Mouse (Mus musculus): ENCODE data around the gene Mindy2.

DNA sequence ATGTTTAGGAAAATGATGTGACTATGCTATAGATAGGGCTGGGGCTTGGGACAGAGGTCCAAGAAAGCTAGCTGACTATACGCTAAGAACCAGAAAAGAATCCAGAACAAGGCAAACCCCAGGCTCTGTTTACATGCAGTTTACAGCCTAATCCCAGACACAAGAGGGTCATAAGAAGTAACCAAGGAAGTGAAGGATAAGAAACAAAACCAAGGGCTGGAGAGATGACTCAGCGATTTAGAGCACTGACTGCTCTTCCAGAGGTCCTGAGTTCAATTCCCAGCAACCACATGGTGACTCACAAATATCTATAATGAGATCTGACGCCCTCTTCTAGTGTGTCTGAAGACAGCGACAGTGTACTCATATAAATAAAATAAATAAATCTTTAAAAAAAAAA, 18.1 kb upstream of the Mindy2 start:
- TF ChIP-seq CTCF (IDR thresholded peaks at IDR 0.05; ENCODE audit: low read depth, low read length) (no peak), EP300 (IDR thresholded peaks at IDR 0.05; ENCODE audit: insufficient read depth, low read depth, low read length) (no peak), POLR2A (IDR thresholded peaks at IDR 0.05; ENCODE audit: insufficient read depth, low read length) (no peak)
